Mouse (Mus musculus) right cerebral cortex, postnatal 10 days (tissue): ENCODE measurements around the gene Runx1.

Experiments used
- DNase-seq, 2 experiments: peaks; one replicate each; pipeline ENCODE4 v3.0.0; 2021; ENCODE audit warnings: low spot score in 2 of 2

The Runx1 gene

GRCm38 (mm10) chr16:92612546-92612945, 213.4 kb downstream of the Runx1 start:
- no peak for DNase-seq

- no peak for DNase-seq
These were observed 214.3 kb downstream of the Runx1 start for GRCm38 (mm10) chr16:92611641-92612149.

- DNase-seq, result no peak
These were observed 215.5 kb downstream of the Runx1 start for GRCm38 (mm10) chr16:92610464-92610863.

GRCm38 (mm10) chr16:92609717-92610077, 216.3 kb downstream of the Runx1 start:
- DNase-seq, result no peak

GRCm38 (mm10) chr16:92609006-92609716, 216.8 kb downstream of the Runx1 start:
- DNase-seq, result no peak

GRCm38 (mm10) chr16:92608180-92608960, 217.6 kb downstream of the Runx1 start:
- no peak for DNase-seq

GRCm38 (mm10) chr16:92606491-92606965, 219.4 kb downstream of the Runx1 start:
- DNase-seq, result no peak

- DNase-seq, result peak; percentile 30 to 40
These were observed 220.1 kb downstream of the Runx1 start for GRCm38 (mm10) chr16:92605606-92606490.

- no peak for DNase-seq
These were observed 223.4 kb downstream of the Runx1 start for GRCm38 (mm10) chr16:92602504-92602903.

- no peak for DNase-seq
These were observed 224.6 kb downstream of the Runx1 start for GRCm38 (mm10) chr16:92601270-92601826.

GRCm38 (mm10) chr16:92599451-92599850, 226.5 kb downstream of the Runx1 start:
- no peak for DNase-seq

- DNase-seq, result no peak
These were observed 228.3 kb downstream of the Runx1 start for GRCm38 (mm10) chr16:92597655-92598054.

- no peak for DNase-seq
These were observed 233.7 kb downstream of the Runx1 start for GRCm38 (mm10) chr16:92592207-92592606.

- DNase-seq, result no peak
These were observed 234.2 kb downstream of the Runx1 start for GRCm38 (mm10) chr16:92591783-92592182.

GRCm38 (mm10) chr16:92587836-92588235, 238.1 kb downstream of the Runx1 start:
- DNase-seq, result no peak

- no peak for DNase-seq
These were observed 244.2 kb downstream of the Runx1 start for GRCm38 (mm10) chr16:92581767-92582166.

- DNase-seq, result no peak
These were observed 245.0 kb downstream of the Runx1 start for GRCm38 (mm10) chr16:92580981-92581380.

GRCm38 (mm10) chr16:92578915-92579653, 246.9 kb downstream of the Runx1 start:
- no peak for DNase-seq

GRCm38 (mm10) chr16:92577381-92577780, 248.6 kb downstream of the Runx1 start:
- no peak for DNase-seq

- DNase-seq, result no peak
These were observed 250.2 kb downstream of the Runx1 start for GRCm38 (mm10) chr16:92575792-92576191.

- no peak for DNase-seq
These were observed 252.8 kb downstream of the Runx1 start for GRCm38 (mm10) chr16:92573193-92573592.
